Mouse (Mus musculus) cerebellum, adult 9-11 months (tissue): Measurements from ENCODE around the gene Smarca4.
"Not testable (repeated sequence)": the region's sequence is repeated elsewhere in the genome, so short reads cannot be mapped to it uniquely, and the experiment has no call there.

Experiments
- DNase-seq: peaks from one replicate; pipeline ENCODE4 v3.0.0; 2022

Gene Smarca4

GRCm38 (mm10) chr9:21668946-21669345 lies 53.0 kb downstream of the Smarca4 start:
- no peak for DNase-seq

GRCm38 (mm10) chr9:21670354-21670753 lies 54.4 kb downstream of the Smarca4 start:
- no peak for DNase-seq

GRCm38 (mm10) chr9:21671753-21672152 lies 55.8 kb downstream of the Smarca4 start:
- no peak for DNase-seq

- no peak for DNase-seq
These were observed 61.7 kb downstream of the Smarca4 start for GRCm38 (mm10) chr9:21677706-21678105.

GRCm38 (mm10) chr9:21680448-21680847 lies 64.5 kb downstream of the Smarca4 start:
- no peak for DNase-seq

- no peak for DNase-seq
These were observed 66.9 kb downstream of the Smarca4 start for GRCm38 (mm10) chr9:21682827-21683226.

GRCm38 (mm10) chr9:21683897-21684296 lies 67.9 kb downstream of the Smarca4 start:
- no peak for DNase-seq

GRCm38 (mm10) chr9:21688554-21688953 lies 72.6 kb downstream of the Smarca4 start:
- no peak for DNase-seq

GRCm38 (mm10) chr9:21690031-21690430 lies 74.1 kb downstream of the Smarca4 start:
- DNase-seq: no peak

- DNase-seq: no peak
These were observed 75.9 kb downstream of the Smarca4 start for GRCm38 (mm10) chr9:21691862-21692261.

- DNase-seq: no peak
These were observed 76.5 kb downstream of the Smarca4 start for GRCm38 (mm10) chr9:21692491-21692890.

- DNase-seq: no peak
These were observed 78.1 kb downstream of the Smarca4 start for GRCm38 (mm10) chr9:21694071-21694470.

GRCm38 (mm10) chr9:21695229-21695792 lies 79.3 kb downstream of the Smarca4 start:
- no peak for DNase-seq

GRCm38 (mm10) chr9:21697121-21697520 lies 81.2 kb downstream of the Smarca4 start:
- DNase-seq: no peak

- DNase-seq: not testable (repeated sequence)
These were observed 83.3 kb downstream of the Smarca4 start for GRCm38 (mm10) chr9:21699280-21699679.

GRCm38 (mm10) chr9:21701091-21701490 lies 85.1 kb downstream of the Smarca4 start:
- DNase-seq: no peak

- no peak for DNase-seq
These were observed 87.5 kb downstream of the Smarca4 start for GRCm38 (mm10) chr9:21703494-21703893.

GRCm38 (mm10) chr9:21706085-21706484 lies 90.1 kb downstream of the Smarca4 start:
- no peak for DNase-seq

- no peak for DNase-seq
These were observed 90.8 kb downstream of the Smarca4 start for GRCm38 (mm10) chr9:21706586-21707265.

GRCm38 (mm10) chr9:21709340-21709739 lies 93.4 kb downstream of the Smarca4 start:
- DNase-seq: no peak

- DNase-seq: no peak
These were observed 99.3 kb downstream of the Smarca4 start for GRCm38 (mm10) chr9:21715298-21715697.

- DNase-seq: no peak
These were observed 101.0 kb downstream of the Smarca4 start for GRCm38 (mm10) chr9:21717015-21717414.

- no peak for DNase-seq
These were observed 105.1 kb downstream of the Smarca4 start for GRCm38 (mm10) chr9:21721036-21721435.

- peak; percentile 86 for DNase-seq
These were observed 107.6 kb downstream of the Smarca4 start, which contains the start of gene Ldlr for GRCm38 (mm10) chr9:21723377-21724146. Gene Ldlr (plus strand): TSS chr9:21723483.
